Mouse (Mus musculus): ENCODE measurements at regions not wholly inside any gene's neighbourhood (a gene's known extent, or its start where the extent isn't known, plus 50 kb on each side); places are given as distances from the start of the nearest gene placed in this dataset.
A peak's percentile ranks its signal among the peaks of the same experiment; 100 is the strongest.

DNA sequence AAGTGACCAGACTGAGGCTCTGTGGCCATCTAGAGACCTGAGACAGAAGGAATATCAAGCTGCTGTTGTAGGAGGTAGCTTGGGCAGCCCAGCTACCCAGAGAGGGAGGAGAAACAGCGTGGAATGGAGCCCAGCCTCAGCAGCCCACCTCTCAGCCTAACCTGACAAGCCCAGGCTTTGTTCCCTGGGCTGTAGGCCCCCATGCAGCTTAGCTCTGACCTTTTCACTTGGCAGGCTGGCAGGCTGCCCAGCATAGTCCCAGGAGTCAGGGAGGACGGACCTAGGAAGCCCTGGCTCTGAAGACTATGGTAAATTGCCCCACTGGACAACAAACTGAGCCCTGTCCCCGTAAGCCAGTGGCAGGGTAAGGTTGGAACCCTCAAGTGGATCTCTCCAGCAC is 141.8 kb upstream of the Csf3r start:
- no peak for DNase-seq

DNA sequence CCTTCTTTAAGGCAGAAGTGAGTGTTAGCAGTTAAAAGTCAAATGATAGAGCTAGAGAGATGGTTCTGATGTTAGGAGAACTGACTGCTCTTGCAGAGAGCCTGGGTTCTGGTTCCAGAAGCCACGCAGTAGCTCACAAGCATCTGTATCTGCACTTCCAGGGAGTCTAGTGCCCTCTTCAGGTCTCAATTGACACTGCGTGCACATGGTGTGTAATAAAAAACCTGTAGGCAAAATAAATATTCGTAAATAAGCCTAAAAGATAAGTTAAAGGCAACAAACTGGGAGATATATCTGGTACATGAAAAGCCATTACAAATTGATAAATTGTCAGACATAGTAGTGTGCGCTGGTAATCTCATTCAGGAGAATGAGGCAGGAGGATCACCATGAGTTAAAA is 133.8 kb upstream of the Csf3r start:
- DNase-seq: no peak

DNA sequence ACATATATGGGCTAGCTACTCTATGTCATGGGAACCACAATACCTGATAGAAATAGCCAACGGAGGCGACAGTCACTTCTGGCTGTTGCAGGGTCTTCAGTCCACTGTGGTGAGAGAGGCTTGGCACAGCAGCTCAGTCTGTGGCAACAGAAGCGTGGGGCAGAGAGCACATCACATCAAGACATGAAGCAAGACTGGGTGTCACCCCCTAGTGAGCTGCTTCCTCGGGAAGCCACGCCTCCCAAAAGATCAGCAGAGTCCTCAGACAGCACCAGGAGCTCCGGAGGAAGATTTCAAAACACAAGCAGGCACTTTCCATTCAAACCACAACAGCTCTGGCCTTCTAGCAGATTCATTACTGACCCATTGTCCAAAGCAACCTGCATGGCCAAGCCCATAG is 131.2 kb upstream of the Csf3r start:
- no peak for DNase-seq

DNA sequence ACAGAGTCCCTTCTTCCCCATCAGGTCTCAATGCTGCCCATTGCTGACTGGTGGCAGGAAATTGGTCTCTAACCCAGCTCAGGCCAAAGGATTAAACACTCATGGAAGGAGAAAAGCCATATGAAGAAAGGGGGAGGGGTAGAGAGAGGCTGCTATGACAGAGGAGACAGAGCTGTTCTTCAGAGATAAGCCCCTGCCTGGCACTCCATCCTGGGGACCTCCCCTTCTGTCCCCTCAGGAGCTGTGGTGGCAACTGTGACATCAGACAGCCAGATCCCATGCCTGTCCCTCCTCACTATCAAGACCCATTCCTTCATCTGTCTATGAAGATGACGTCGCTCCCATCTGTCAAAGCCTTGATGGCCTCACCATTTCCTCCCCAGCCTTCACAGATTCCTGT is 126.6 kb upstream of the Csf3r start:
- no peak for DNase-seq

DNA sequence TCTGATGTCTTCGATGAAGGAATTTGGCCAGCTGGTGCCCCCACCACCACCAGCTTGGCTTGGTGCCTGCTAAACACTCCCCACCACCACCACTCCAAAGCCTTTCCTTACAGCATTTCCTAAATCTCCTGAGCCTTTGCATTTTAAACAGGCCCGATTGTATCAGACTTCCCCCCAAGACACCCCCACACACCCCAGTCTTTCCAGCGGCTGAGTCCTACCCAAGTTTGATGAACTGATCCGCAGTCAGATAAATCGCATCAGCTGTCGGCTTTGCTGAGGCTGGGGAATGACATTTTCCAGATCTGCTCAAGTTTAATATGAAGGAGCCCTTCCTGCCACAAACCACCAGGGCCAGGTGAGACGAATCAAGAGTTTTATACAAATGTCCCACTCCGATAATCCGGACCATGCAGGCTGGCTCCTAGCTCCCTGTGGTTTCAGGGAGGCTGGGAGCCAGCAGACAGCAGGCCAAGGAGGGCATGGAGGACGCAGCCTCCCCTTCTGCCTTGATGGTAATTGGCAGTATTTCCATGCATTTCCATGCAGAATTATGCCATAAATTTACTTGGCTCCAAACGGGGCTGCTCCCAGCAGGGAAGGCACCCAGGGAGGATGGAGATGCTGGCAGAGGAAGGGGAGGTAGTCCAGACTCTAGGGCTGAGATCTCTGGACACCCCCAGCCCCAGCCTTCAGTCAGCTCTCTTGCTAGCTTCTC is 125.6 kb upstream of the Csf3r start:
- DNase-seq: no peak

GRCm38 (mm10) chr4:125901546-125902276 is 122.6 kb upstream of the Csf3r start:
- DNase-seq: no peak

DNA sequence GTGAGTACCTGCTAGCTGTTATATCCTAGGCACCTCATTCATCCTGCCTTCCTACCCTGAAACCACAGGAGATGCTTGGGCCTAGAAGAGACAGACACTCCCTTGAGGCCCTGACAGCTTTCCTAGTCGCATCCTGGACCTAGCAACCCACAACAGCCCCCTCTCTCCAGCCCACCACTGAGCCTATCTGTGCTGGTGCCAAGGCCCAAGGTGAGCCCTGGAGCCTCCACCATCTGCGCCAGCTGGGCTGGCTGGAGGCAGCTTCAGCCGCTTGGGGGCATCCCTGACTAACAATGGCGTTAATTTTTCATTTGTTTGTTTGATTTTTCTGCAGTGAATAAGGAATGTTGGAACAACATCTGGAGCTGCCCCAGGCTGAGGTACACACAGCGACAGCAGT is 118.1 kb upstream of the Csf3r start:
- no peak for DNase-seq

DNA sequence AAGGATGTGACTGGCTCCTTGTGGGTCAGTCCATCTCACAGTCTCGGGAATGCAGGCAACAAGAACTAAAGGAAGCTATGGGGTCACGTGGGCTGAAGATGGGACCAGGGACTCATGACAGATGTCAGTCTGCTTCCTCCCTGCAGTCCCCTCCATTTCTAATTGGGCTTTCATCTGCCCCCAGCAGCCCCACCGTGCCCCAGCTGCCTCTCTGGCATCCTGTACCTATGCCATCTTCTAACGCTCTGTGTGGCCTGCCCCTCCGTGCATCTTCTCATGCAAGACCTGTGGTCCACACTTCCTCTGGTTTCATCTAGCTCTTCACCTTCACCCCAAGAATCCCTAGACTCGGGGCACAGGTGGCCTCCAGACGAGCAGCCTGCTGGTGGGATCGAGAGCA is 115.4 kb upstream of the Csf3r start:
- DNase-seq: no peak

GRCm38 (mm10) chr4:125911541-125912270 is 112.6 kb upstream of the Csf3r start:
- DNase-seq: no peak

- DNase-seq: peak; percentile 61
Observed at GRCm38 (mm10) chr4:125912444-125913049, 111.8 kb upstream of the Csf3r start.

DNA sequence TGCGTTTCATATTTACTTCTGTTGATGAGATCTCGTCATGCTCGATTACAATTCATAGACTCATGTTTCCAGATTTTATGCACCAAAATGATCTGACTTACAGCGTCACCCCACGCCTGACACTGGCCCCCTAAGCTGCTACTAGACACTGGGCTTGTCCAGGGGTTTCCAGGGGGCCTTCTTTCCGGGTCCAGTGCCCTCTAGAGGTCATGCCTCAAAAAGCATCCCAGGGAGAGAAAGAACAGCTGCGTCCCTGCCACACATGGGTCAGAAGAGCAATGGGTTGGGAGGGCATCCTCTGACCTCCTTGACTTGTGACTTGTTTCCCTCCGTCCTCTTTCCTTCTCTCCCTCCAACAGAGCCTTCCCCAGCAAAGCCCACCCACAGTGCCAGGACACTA is 109.2 kb upstream of the Csf3r start:
- no peak for DNase-seq

DNA sequence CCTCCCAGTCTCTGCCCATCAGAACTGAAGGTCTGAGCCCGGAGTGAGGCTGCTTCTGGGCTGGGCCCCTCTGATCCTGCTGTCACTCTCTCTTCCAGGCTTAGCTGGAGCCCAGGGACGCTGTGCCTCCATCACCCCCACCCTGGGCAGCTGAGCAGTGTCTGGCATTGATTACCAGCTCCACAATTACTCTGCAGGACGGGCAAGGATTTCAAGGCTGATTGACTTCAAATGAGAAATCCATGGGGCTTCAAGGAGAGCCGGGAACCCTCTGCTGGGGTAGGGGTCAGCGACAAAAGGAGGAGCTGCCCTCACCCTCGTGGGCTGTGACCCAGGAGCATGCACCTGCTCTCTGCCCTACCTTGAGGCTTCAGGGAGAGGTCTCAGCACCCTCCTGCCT is 107.1 kb upstream of the Csf3r start:
- no peak for DNase-seq

DNA sequence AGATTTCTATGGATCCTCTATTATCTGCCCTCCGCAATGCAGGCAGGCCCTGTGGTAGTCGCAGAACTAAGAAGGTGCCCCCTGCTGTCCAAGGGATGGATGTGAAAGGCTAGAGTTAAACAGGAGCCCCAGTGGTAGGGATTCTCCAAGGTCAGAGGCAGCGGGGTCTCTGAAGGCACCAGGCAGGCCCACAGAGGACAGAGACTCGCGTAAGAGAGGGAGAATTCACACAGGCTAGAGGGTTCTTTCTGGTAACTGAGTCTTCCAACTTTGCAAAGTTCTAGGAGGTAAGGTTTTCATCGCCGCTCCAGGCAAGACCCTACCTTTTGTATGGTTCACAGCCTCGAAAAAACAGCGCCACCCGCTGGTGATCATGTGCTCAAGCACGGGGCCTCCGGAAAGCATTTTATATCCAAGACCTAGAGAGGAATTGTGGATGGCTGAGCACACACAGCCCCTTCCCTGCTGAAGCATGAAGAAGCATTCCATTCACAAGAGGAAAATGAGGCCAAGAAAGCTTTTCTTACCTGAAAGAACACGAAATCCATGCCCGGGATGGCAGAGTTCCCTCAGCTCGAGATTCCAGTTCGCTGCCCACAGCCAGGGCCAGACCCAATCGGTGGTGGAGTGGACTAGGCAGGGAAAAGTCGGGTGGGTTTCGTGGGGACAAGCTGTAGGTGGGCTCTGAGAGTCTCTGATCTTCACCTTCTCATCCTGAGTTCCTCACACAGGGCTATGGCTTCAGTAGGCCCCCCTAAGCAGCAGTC is 102.6 kb upstream of the Csf3r start:
- DNase-seq: peak; percentile 31

DNA sequence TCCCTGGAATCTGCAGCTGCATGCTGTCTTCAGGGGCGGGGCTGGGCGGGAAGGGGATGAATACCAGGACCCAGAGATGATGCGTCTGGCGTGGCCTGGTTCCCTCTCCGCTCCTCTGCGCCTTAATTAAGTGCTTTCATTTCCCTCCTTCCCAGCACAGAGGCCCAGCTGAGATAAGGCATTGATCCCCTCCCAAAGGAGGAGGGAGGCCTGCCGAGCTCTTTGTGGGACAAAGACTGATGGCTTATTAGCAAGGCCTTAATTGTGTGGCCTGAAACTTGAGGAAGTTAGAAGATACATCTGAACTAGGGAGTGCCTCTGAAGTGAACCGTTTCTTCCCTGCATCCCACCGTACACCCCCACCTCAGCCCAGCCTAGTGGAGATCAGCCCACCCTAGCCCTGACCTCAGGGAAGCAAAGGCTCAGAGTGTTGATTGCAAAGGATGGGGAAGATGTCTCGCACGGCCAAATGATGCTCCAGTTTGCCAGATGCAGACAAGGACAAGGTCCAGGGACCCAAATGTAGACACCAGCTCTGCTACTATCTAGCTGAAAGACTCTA is 102.0 kb upstream of the Csf3r start:
- no peak for DNase-seq

DNA sequence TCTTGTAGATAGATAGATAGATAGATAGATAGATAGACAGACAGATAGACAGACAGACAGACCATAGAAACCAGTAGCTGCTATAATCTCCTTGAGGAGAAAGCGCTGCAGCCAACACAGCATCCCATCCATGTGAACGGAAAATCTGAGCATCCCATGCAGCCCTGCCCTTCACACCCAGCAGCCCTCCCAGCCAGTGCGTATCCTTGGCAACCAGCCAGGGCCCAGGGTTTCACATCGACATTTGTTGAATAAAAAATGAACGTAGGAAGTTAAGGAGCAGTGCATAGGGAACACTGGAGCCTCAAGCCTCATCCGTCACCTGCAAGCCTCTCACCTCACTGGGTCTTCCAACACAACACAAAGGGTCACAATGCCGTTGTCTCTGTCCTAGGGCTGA is 101.1 kb upstream of the Csf3r start:
- DNase-seq: no peak

DNA sequence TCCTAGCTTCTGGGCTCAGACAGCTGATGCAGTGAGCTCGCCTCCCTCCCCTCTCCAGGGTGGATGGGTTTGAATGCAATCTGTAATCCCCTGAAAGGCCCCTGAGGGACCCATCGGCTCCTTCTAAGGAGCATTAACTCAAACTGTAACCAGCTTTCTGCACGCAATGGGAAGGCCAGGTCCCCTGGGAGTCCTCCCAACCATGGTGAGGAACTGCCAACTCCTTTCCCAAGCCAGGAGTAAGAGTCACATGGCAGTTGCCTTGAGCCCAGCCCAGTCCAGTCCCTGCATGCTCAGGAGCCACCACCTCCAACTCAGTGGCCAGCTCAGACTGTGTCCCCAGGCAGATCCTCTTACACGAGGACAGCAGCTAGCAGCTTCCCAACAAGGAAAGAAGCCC is 96.2 kb upstream of the Csf3r start:
- no peak for DNase-seq

DNA sequence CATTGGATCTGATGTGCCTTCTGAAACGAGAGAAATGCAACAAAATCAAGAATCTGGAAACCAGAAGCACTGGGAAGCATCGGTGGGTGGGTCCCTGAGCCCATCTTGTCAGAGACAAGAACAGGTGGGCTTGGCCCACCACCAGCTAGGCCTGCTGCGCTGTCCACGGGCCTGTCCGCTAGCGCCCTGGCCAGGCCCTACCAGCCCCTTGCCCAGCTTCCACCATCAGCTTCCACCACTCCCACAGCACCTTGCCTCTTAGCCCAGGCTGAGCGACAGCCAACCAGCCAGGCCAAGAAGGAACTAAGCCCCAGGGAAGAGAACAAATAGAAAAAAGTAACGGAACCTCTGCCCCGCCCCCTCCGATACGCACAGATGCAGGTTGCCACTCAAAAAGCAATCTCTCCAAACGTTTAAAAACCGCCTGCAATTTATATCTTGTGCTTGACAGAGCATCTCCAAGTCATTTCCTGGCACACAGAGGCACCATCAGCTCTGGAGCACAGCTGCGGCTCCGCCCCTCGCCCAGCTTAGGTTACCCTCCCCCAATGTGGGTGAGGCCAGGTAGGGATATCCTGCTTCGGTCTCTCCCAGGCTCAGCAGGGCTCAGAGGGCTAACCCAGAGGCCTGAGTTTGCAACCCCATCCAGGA is 95.1 kb upstream of the Csf3r start:
- DNase-seq: no peak

- DNase-seq: no peak
Observed at GRCm38 (mm10) chr4:125930764-125931163, 93.6 kb upstream of the Csf3r start.

GRCm38 (mm10) chr4:125931321-125931720 is 93.0 kb upstream of the Csf3r start:
- DNase-seq: no peak

- DNase-seq: no peak
Observed at GRCm38 (mm10) chr4:125932036-125932756, 92.2 kb upstream of the Csf3r start.

GRCm38 (mm10) chr4:125936357-125936756 is 88.0 kb upstream of the Csf3r start:
- DNase-seq: no peak
